Mouse (Mus musculus) natural killer cell, adult 2 months (primary cell): Measurements from ENCODE around the gene Capns1.

Experiments
- DNase-seq, 2 experiments: peaks; one replicate each; pipeline ENCODE4 v3.0.0; 2022; ENCODE audit warnings: low spot score in 2 of 2

The Capns1 gene

DNA sequence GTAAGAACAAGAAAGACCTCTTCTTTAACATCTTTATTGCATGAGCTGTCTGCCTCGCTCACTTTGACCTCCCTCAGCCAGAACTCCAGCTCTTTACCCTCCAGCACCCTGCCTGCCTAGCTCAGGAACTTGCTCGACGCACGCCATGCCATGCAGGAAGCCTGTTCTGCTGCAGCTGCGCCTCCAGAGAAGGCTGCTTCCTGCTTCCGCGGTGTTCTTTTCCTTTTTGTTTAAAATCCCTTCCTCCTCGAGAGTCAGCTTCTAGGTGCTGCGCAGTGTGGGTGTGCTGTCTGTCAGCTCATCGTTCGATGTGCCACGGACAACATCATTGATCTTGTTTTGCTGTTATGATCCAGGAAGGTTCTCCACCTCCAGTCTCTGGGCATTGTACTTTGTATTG lies 22.1 kb downstream of the Capns1 start:
- DNase-seq, result no peak

DNA sequence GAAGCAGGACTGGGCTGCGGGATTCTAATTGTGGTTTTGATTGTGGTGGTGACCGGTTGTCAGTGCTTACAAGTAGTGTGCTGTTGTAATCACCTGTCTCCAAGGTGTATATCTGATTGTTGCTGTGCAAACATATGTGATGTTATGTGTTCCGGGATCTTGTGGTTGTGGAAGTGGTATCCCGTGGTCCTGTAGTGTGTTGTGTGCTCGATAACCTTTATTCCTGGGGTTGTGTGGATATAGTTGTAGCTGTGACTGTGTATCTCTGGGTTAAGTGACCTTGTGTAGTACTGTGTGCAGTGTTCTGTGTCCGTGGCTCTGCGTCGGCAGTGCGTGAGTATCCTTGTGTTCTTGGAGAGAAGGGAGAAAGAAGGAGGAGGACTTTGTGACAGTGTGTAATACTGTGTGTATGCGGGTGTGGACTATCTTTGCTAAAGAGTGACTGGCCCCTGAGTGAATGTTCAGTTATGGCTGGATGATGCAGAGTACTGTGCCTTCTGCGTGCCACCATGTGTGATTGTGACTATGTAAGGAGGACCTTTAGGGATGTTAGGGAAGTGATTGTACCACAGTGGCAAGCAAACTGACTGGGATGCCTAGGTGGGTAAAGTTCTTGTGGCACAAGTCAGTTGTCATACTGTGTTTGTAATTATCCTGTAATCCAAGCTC lies 28.2 kb downstream of the Capns1 start:
- DNase-seq, result no peak

- DNase-seq, result peak; percentile 87 to 88
Observed at GRCm38 (mm10) chr7:30169583-30170282, 28.9 kb downstream of the Capns1 start, which contains the start of gene Zfp146. Zfp146 (minus strand) TSS chr7:30169750.

DNA sequence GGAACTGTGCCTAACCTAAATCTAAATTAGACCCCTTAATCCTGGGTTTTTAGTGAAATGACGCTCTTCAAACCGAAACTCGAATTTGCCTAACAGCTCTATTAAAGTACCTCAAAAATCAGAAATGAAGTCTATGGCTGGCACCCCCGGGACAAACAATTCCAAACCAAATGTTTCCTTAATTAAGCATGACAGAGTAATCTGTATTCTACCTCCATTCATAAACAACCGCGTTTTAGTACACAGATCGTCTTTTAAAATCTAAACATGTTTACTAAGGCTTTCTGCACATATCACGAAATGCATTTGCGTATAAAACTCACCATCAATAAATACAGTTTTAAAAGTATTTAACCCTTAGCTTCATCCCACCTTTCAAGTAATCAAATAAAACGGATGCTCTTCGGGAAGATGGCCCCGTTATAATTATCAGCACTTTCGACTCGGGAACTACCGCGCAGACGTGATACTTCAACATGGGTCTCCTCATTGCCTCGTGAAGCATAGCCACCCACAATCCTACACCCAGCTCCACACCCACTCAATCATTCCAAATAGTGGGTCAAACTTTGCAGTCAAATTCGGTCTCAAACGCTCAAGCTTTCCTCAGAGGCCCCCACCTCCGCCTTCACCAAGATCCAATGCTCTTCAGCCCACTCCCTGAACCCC lies 29.6 kb downstream of the Capns1 start:
- DNase-seq, result no peak

DNA sequence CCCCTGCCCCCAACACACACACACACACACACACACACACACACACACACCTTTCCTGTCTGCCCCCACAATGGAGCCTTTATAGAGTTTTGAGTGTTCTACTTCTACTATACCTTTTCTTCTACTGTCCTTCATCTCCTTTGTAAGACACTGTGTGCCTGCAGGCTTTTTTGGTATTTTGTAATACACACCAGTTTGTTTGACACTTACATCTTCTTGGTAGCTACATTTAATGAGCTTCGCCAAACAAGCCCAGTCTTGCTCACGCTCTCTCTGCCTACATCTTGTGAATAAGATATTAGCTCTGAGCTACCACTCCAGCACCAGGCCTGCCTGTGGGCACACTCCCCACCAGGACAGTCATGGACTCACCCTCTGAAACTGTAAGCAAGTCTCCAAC lies 33.9 kb downstream of the Capns1 start:
- no peak for DNase-seq

GRCm38 (mm10) chr7:30163113-30163512 lies 35.5 kb downstream of the Capns1 start:
- DNase-seq, result no peak

GRCm38 (mm10) chr7:30155507-30155906 lies 43.1 kb downstream of the Capns1 start:
- no peak for DNase-seq

DNA sequence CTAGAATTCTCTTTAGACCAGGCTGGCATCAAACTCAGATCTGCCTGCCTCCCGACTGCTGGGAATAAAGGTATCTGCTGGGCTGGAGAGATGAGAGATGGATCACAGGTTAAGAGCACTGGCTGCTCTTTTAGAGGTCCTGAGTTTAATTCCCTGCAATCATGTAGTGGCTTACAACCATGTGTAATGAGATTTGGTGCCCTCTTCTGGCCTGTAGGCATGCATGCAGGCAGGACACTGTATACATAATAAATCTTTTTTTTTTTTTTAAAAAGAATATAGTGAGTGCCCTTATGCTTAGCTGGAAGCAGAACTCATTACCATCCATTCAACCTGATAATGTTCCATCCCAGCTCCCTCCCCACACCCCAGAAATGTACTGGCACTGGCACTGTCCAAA lies 44.6 kb downstream of the Capns1 start:
- DNase-seq, result no peak

DNA sequence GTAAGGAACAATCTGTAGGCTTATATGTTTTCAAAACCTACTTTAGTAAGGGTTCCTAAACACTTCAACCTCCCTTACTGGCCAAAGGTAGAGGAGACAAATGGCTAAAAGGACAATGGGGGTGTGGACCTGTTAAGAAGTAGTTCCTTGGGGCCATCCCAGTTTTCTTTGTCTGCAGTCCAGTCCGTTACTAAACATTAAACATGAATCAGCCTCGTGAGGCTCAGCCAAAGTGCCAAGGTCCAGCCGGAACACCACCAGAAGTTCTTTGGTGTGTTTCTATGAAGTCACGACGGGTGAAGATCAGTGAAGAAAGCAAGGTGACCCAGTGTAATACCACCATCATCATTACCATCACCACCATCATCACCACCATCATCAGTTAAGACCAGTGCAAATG lies 51.6 kb downstream of the Capns1 start:
- DNase-seq, result no peak

DNA sequence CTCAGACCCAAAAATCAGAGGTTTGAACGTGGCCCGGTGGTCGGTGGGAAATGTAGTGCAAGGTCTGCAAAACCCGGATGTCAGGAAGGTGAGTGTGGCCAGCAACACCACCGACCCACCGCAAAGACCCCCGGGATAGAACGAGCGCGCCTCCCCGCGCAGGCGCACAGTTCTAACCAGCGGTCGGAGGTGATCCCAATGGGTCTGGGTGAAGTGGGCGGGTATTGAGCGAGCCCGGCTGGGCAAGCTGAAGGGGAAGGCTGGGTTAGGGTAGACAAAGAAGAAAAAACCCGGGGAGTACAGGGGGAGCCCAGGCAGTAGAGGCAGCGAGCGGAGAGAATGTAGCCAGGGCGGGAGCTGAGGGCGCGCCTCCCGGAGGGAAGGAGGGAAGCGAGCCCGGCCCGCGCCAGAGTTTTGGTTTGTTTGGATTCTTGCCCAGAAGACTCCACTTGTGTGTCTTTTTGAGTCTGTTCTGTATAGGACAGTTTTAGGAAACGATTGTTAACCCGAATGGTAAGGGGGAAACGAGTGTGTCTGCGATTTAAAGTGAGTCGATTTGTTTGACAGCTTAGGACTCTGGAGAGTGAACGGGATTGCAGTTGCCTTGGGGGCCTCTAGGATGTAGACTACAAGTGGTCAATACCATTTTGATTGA lies 54.9 kb downstream of the Capns1 start:
- DNase-seq, result peak in 1 of 2 experiments; percentile 3

- DNase-seq, result no peak
Observed at GRCm38 (mm10) chr7:30143170-30143554, 55.4 kb downstream of the Capns1 start.
